Mouse (Mus musculus) kidney, adult 2 months (tissue): Measurements from ENCODE around the gene Setd1a. TPM values are rescaled to one million over a fixed set of nuclear protein-coding genes. Genes with fewer than 3 reads are reported as not detected.
"Not testable (repeated sequence)": the region's sequence is repeated elsewhere in the genome, so short reads cannot be mapped to it uniquely, and the experiment has no call there.

Experiments used
- DNase-seq: peaks from one replicate; pipeline ENCODE4 v3.0.0; 2021
- H3K27ac ChIP-seq: fragments of 200-500 bp; 2 replicates; pipeline ENCODE4 v1.5.1; 2012; ENCODE audit warnings: low read depth, low read length, control low read depth, inconsistent platforms; ENCODE audit not compliant: insufficient read depth
- H3K27me3 ChIP-seq: fragments of 200-500 bp; replicated peaks from 2 replicates; pipeline ENCODE4 v1.6.1; 2012; ENCODE audit warnings: mild to moderate bottlenecking, moderate library complexity, low read length, inconsistent platforms; ENCODE audit not compliant: control insufficient read depth, insufficient read depth
- H3K36me3 ChIP-seq: fragments of 200-500 bp; 2 replicates; pipeline ENCODE4 v1.6.1; 2012; ENCODE audit warnings: mild to moderate bottlenecking, moderate library complexity, low read length, inconsistent platforms; ENCODE audit not compliant: control insufficient read depth, insufficient read depth
- H3K4me1 ChIP-seq: fragments of 200-500 bp; 2 replicates; pipeline ENCODE4 v1.6.1; 2011; ENCODE audit warnings: low read length; ENCODE audit not compliant: control insufficient read depth, insufficient read depth
- H3K4me3 ChIP-seq: fragments of 200-500 bp; 2 replicates; pipeline ENCODE4 v1.5.1; 2011; ENCODE audit warnings: mild to moderate bottlenecking, low read depth, low read length, control low read depth; ENCODE audit not compliant: insufficient read depth
- CTCF ChIP-seq: fragments of 200-500 bp; conservative IDR thresholded peaks from 2 replicates; pipeline ENCODE4 v1.5.1; 2011; ENCODE audit warnings: low read depth, mild to moderate bottlenecking, control low read depth, low read length, moderate library complexity, mixed read lengths; ENCODE audit not compliant: insufficient read depth, insufficient read length
- POLR2A ChIP-seq: fragments of 200-500 bp; IDR thresholded peaks from one replicate; pipeline ENCODE4 v1.6.1; 2011; ENCODE audit warnings: low read depth, low read length, control low read depth
- WGBS: fragments of 180-500 bp; shearing (Covaris S2); methylation state at CpG from one replicate; pipeline ENCODE4 v1.1.7; 2018; 5-methylcytosine and 5-hydroxymethylcytosine counted together
- polyA plus RNA-seq: library from polyadenylated mRNA; depleted of rRNA; stranded (reverse); fragments of >200 nt; gene quantifications from 2 replicates; pipeline ENCODE4 v1.2.3, GENCODE M21; 2012

The Setd1a gene
- polyA plus RNA-seq, 1 experiment = 10.9 TPM

- TF ChIP-seq CTCF (no peak), POLR2A (no peak)
- H3K4me1 ChIP-seq = peaks cover 6% of the 10 kb centered on the region; the same call in 1 of the 2 replicates
- WGBS = 69% methylated on average over 5 of the region's 5 CpGs
- H3K27me3 ChIP-seq = no peaks in the 10 kb centered on the region
- no peaks in the 10 kb centered on the region for H3K36me3 ChIP-seq
- no peak for DNase-seq
- no peak overlapping the region for H3K4me3 ChIP-seq
- H3K27ac ChIP-seq = no peak overlapping the region
Observed at GRCm38 (mm10) chr7:127771262-127771661, 5.2 kb upstream of the Setd1a start.

- H3K27me3 ChIP-seq = no peaks in the 10 kb centered on the region
- TF ChIP-seq POLR2A (no peak), CTCF (no peak)
- H3K36me3 ChIP-seq = no peaks in the 10 kb centered on the region
- H3K4me3 ChIP-seq = no peak overlapping the region
- DNase-seq = no peak
- WGBS = 42% methylated on average over 3 of the region's 3 CpGs
- H3K27ac ChIP-seq = no peak overlapping the region
- peaks cover 6% of the 10 kb centered on the region; the same call in 1 of the 2 replicates for H3K4me1 ChIP-seq
Observed at GRCm38 (mm10) chr7:127772080-127772479, 4.4 kb upstream of the Setd1a start.

- WGBS = 92% methylated on average over 1 of the region's 1 CpGs
- Histone ChIP-seq H3K27ac (no peak overlapping the region), H3K4me1 (peaks cover 6% of the 10 kb centered on the region; the same call in 1 of the 2 replicates), H3K27me3 (no peaks in the 10 kb centered on the region), H3K4me3 (no peak overlapping the region), H3K36me3 (no peaks in the 10 kb centered on the region)
- TF ChIP-seq CTCF = no peak
- TF ChIP-seq POLR2A = no peak
- DNase-seq = no peak
Observed at GRCm38 (mm10) chr7:127772557-127772956, 3.9 kb upstream of the Setd1a start.

GRCm38 (mm10) chr7:127773664-127774384 is 2.6 kb upstream of the Setd1a start:
- DNase-seq = peak; percentile 76
- Histone ChIP-seq H3K27ac (no peak overlapping the region), H3K4me3 (no peak overlapping the region), H3K4me1 (peaks cover 9% of the 10 kb centered on the region; the same call in 1 of the 2 replicates), H3K27me3 (no peaks in the 10 kb centered on the region), H3K36me3 (no peaks in the 10 kb centered on the region)
- TF ChIP-seq POLR2A = no peak
- peak; percentile 84 for TF ChIP-seq CTCF
- WGBS = 37% methylated on average over 9 of the region's 9 CpGs

- not testable (repeated sequence) for H3K36me3 ChIP-seq, DNase-seq, H3K4me1 ChIP-seq, H3K27me3 ChIP-seq
- 65% methylated on average over 7 of the region's 7 CpGs for WGBS
- Histone ChIP-seq H3K4me3 (peak overlapping the region; percentile 90), H3K27ac (peak overlapping the region; percentile 100)
Observed at GRCm38 (mm10) chr7:127775837-127776236, 633 bp upstream of the Setd1a start.

- TF ChIP-seq POLR2A (no peak), CTCF (0 out of 2 replicates have a peak, but pooled peaks have one; percentile 6)
- WGBS = under 1% methylated on average over 68 of the region's 70 CpGs
- peak; percentile 98 for DNase-seq
- no peaks in the 10 kb centered on the region for H3K27me3 ChIP-seq
- peaks cover 3% of the 10 kb centered on the region; the same call in 1 of the 2 replicates for H3K4me1 ChIP-seq
- H3K4me3 ChIP-seq = peak overlapping the region; percentile 90
- H3K27ac ChIP-seq = peak overlapping the region; percentile 100
- H3K36me3 ChIP-seq = 0 out of 2 replicates have a peak, but pooled peaks cover under 1% of the 10 kb centered on the region
Observed at GRCm38 (mm10) chr7:127776878-127777473, 506 bp downstream of the Setd1a start.
